Mouse (Mus musculus) megakaryocyte-erythroid progenitor cell, adult 5 weeks (primary cell): ENCODE results near the gene Vmn2r63. TPM values are rescaled to one million over a fixed set of nuclear protein-coding genes. Genes with fewer than 3 reads are reported as not detected.

Source experiments
- polyA plus RNA-seq: library from polyadenylated mRNA; stranded (reverse); fragments of >175 nt; gene quantifications from 2 replicates; pipeline ENCODE4 v1.2.3, GENCODE M21; 2012

The Vmn2r63 gene
- polyA plus RNA-seq: not detected in 2 replicates

GRCm38 (mm10) chr7:42933722-42934121 lies at the start of gene Vmn2r63:
TSS of gene Vmn2r63 (minus strand) at chr7:42933822.

GRCm38 (mm10) chr7:42866801-42867458 lies 66.7 kb downstream of the Vmn2r63 start, which contains the start of gene Gm2381:
TSS of gene Gm2381 (minus strand) at chr7:42867234.

Other genes with a start within 250 kb of the Vmn2r63 start
- gene Zfp975, start 241.1 kb downstream of the Vmn2r63 start, polyA plus RNA-seq: 0.16 and 0.19 TPM in 2 replicates
- not detected in 2 replicates for gene Gm17067, start 206.8 kb downstream of the Vmn2r63 start, polyA plus RNA-seq
- not detected in 2 replicates for gene Vmn2r62, start 140.3 kb downstream of the Vmn2r63 start, polyA plus RNA-seq
- gene Gm2381, start 66.6 kb downstream of the Vmn2r63 start, polyA plus RNA-seq: 0.01 TPM in 1 of 2 replicates, not detected in the other
- not detected in 2 replicates for gene Gm9268, start 84.9 kb upstream of the Vmn2r63 start, polyA plus RNA-seq
- gene Zfp936, start 180.4 kb upstream of the Vmn2r63 start, polyA plus RNA-seq: not detected in 2 replicates